Mouse (Mus musculus) adrenal gland (tissue): ENCODE results near the gene Gm47969.
"Not testable (repeated sequence)": the region's sequence is repeated elsewhere in the genome, so short reads cannot be mapped to it uniquely, and the experiment has no call there.

Experiments used
- intact Hi-C: fragments of 180-260 bp; cut with DNase I; formaldehyde crosslinking; loops from one replicate; pipeline ENCODE4 v1.15.1; 2025
- long read RNA-seq, 2 experiments: library from polyadenylated mRNA; unstranded; transcript quantifications; one replicate each; pipeline ENCODE4 v2.0.0; 2020; ENCODE audit warnings: borderline replicate concordance in 1 of 2; ENCODE audit not compliant: insufficient replicate concordance in 1 of 2

Gm47969 gene
- long read RNA-seq, experiment 1 = 0 reads
- long read RNA-seq, experiment 2 = 0 reads

DNA sequence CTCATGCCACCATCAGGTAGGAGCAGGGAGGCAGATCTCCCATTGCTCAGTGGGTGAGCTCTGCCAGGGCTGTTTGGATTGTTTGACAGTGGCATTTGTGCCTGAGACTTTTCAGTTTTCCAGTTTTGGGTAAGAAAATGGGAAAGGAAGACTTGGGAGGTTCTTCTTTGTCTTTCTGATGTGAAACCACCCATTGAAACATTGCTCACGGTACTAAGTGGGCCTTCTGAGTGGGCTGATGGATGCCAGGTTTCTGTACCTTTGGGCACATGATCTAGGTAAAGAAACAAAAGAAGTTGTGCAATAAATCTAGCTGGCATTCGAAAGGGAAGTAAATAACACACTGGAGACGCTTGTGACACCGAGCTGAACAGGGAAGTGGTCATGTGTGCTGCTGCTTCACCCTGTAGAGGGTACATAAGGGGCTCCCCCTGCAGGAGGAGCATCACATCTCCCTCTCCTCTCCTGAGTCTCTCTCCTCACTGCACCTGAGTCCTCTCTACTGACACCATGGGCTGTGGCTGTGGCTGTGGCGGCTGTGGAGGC is at the start of gene Gm47969:
Gene Gm47969 (plus strand): TSS at position 51 of the 546 bp plus-strand sequence.
- intact Hi-C loops = no loop called here

DNA sequence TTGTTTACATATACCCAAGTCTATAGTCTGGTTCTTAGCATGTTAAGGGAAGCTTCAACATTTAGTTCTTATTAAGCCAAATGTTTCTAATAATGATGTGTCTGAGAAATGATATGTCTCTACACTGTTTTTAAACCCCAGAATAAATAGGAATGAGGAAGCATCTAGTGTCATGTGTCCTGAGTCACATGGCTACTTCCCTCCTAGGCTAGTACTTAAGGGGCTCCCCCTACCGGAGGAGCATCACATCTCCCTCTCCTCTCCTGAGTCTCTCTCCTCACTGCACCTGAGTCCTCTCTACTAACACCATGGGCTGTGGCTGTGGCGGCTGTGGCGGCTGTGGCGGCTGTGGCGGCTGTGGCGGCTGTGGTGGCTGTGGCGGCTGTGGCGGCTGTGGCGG is 44.4 kb upstream of the Gm47969 start, which contains the start of gene Gm47959:
Gene Gm47959 (plus strand): TSS at position 243 of the 400 bp plus-strand sequence.
- intact Hi-C loops = not testable (repeated sequence)

DNA sequence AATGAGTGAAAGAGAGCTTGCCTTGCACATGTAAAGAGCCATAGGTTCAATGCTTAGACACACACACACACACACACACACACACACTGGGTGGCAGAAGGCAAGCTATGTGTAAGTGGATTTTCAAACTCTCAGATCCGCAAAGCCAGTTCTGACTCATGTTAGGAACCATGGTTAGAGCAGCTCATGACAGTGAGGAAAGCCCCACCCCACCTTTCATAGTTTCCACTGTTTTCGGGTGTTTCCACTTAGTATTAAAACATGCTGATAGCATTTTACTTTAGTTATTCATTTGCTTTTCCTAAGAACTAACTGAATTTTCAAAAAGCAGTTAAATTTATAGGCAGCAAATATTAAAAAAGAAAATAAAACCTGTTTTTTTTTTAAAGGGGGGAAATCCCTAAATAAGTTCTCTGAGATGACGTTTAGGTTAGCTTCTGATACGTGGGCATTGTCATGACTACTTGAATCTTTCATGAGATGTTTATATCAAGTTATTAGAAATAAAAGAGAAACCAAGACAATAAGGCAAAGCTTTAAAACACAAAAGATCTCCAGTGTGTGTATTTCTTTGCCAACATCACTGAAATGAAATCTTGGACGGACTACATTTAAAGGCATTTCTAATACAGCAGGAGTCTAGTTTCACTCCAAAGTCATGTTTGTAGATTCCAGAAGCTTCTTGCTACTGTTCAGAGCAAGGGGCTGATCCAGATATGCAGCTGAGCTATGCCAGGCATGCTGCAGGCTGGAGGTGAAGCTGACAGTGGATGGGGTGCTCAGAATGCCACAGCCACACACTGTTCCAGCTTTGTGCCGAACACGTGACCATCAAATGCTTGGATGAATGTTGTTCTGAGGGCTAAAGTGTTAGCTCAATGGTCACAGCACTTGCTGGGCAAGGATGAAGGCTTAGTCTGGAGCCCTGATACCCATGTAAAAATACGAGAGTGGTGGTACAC is 38.2 kb upstream of the Gm47969 start:
- intact Hi-C loops = no loop called here

DNA sequence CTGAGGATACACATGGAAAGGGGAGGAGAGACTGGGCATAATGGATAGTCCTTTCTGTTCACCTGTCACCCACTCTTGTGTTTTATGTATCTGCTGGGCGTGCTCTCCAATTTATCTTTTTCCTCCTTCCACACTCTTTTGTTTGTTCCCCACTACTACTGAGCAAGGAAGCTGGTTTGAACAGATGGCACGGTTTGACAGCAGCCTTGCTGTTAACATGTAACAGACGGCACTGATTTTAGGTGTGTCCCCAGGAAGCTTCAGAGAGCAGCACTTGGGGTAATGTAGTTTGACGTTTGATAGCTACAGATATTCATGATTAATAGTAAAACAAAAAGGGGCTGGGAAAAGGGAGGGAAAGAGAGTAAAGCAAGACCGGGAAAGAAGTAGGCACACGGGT is 37.3 kb upstream of the Gm47969 start:
- intact Hi-C loops = no loop called here

DNA sequence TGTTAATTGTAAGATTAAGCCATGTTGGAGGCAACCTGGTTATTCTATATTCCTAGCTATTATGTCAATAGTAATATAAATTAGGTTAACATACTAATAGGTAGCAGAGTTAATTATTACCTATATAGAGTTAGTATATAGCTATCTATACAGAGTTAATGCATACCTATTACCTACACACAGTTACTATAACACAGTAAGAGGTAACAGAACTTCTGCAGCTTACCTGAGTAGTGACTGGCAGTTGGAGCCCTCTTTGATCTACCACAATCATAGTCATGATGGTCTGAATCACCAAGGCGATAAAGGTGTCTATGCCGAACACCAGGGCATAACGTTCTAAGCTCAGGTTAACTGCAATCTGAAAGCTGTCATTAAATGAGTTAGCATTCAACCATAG is 30.3 kb upstream of the Gm47969 start:
- intact Hi-C loops = no loop called here

DNA sequence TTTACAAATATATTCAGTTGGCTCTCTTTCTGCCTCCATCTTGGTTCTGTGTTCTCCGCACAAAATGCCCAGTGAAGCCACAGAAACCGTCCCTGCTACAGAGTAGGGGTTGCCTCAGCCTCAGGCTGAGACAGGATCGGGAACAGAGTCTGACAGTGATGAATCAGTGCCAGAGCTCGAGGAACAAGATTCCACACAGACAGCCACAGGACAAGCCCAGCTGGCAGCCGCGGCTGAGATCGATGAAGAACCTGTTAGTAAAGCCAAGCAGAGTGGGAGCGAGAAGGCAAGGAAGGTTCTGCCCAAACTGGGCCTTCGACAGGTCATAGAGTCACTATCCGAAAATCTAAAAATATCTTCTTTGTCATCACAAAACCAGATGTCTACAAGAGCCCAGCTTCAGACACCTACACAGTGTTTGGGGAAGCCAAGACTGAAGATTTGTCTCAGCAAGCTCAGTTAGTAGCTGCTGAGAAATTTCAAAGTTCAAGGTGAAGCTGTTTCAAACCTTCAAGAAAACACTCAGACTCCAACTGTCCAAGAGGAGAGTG is 29.3 kb upstream of the Gm47969 start:
- intact Hi-C loops = no loop called here

DNA sequence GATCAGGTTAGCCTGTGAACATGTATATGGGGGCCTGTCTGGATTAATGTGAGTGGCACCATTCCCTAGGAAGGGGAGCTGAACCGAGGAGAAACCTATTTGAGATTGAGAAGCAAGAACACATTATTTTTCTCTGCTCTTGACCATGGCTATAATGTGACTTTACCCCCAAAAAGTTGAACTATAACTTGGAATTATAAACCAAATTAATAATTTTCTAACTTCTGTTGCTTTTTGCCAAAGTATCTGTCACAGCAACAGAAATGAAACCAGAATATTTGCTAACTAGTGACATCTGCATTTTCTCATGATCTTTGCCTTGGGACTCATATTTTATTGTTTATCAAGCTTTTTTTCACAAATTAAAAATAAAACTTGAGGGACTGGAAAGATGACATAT is 28.2 kb upstream of the Gm47969 start:
- intact Hi-C loops = no loop called here

DNA sequence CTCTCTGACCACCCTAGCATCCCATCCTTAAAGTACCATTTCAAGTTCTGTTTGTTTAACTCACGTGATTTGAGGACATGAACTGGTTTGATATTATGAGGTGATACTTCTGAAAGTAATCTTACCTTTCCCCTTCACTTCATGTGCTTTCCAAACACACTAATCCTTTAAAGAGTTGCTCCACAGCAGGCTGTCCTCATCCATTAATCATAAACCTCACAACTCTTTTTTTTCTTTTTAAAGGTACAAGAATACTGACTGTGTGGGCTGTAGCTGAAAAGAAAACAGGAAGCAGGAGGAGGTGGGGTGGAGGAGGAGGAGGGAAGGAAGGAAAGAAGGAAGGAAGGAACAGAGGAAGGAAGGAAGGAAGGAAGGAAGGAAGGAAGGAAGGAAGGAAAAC is 12.8 kb upstream of the Gm47969 start:
- intact Hi-C loops = no loop called here

DNA sequence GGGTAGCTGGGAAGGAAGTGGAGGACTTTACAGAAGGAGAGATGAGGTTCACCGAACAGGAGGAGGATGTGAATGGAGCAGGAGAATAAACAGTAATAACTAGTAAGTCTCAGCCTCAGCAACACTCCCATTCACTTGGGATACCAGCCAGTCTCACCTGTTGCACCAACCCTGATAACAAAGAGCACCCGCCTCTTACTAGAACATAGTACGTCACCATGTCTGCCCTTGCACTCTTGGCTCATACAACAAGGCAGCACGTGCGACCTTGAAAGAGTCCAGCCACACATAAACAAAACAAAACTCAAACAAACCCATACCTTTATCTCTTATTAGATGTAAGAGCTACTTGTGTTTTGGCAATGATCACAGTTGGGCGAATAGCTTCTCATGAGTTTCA is 12.2 kb upstream of the Gm47969 start:
- intact Hi-C loops = no loop called here

DNA sequence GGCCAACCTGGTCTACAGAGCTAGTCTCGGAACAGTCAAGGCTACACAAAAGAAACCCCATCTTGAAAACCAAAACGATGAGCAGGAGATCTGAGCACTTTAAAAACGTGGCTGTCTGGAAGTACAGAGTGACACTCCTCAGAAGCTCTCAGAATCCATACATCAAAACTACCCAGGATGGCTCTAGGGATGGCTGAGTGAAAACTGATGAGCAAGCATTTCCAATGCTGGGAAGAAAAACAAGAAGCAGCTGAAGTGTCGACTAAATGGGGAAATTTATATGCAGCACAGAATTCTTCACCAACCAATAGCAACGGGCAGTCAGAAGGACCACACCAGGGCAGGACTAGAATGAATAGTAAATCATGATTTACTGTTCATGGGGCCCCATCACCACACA is 10.2 kb upstream of the Gm47969 start:
- intact Hi-C loops = no loop called here

DNA sequence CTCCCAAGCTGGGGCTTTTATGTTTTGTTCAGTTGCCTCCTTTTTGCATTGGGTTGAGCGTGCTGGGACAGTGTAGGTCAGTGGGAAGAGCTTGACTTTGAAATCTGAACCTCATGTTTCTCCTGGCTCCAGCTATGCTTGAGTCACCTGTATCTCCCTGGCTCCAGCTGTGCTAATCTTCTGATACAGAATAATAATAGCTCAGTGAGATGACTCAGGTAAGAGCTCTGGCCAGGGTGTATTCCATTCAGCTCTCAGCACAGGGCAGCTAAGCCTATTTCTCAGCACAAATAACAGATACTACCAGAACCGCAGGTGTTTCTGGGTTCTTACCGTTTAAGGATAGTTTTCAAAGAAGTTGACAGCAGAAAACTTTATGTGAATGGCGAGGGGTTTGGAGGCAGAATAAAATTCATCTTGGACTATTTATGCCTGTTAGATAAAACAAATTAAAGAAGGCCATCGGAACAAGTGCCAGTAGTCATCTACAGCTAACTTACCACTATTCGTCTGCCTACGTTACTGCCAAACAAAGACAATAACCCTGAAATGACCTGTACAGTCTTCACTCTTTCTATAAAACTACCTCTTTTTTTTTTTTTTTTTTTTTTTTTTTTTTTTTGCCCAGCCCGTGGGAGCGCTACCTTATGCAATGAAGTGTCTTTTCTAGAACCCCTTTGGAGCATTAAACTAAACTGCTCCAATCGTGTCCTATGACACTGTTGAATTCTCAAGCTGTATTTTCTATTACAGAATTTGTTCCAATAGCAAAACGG is 7.7 kb upstream of the Gm47969 start:
- intact Hi-C loops = no loop called here

DNA sequence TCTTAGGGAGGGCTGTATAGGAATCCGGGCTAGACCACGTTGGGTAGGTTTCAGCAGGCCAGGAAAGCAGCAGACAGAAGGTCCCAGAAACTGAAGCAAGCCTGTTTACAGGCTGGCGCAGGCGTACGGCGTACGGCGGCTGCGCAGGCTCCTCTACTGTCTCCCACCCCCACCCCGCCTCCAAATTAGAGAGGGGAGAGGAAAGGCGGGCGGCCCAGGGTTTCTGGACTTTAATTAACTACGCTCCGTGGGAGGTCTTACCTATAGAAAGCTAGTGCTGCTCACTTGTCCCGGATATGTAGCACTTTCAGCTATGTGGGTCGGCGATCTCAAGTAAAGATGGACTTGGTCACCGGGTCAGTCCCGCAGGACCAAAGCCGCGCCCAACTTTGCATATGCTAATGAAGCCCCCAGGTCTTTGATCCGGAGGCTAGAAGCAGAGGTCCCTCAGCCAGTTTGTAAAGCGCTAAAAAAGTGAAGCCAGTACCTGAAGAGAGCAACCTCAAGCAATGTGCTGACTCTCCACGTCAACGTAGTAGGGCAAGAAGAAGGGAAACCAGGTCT is 6.5 kb upstream of the Gm47969 start, which contains the start of gene Slc19a3:
Gene Slc19a3 (minus strand): TSS at position 340 of the 564 bp plus-strand sequence.
- intact Hi-C loops = no loop called here

DNA sequence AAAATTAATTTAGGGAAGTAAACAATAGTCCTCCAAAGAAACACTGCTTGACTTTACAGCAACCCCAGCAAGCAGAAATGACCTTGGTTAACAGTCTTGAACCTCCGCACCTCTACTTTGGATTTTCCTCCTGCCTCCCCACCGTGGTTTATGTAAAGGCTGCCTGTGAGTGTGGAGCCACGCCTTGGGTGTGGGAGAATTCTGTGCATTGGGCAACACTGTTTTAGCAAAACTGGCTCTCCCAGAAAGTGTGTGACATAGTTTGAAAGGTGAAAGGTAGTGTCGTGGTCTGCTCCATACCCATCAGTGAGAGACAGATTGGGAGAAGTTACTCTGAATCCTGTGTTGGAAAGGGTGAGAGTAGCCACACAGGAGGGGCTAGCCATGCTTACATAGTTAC is 5.7 kb upstream of the Gm47969 start:
- intact Hi-C loops = no loop called here

DNA sequence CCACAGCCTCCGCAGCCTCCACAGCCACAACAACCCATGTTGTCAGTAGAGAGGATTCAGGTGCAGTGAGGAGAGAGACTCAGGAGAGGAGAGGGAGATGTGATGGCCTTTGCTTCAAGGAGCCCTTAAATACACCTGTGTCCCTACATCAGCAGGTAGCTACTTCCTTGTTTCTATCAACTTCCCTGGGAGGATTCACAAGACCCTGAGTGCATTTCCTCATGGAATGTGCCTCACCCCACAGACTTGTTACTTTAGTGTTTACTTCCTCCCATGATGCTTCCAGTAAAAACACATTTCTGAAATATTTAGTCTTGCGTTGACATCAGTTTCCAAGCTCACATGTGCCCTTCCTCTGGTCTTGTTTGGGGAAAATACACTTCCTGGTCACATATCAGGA is 2.4 kb upstream of the Gm47969 start, which contains the start of gene Krtap28-10:
Gene Krtap28-10 (minus strand): TSS at position 101 of the 400 bp plus-strand sequence.
- intact Hi-C loops = no loop called here

DNA sequence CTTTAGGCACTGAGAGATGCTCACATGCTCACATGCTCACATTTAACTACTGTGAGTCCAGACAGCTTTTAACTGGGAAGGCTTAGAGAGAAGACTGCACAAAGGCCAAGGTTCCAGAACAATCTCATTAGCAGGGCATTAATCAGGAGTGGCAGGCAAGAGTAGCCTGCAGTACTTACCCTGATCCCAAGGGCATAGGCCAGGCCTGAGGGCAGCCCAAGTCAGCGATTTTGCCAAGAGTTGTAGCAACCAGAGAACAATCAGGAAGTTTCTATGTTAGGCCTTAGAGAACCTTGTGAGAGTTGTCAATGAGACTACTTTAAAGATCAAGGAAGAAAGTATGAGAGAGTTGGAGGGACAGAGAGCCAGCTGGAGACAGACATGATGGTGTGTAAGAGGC is 13.7 kb downstream of the Gm47969 start:
- intact Hi-C loops = no loop called here

DNA sequence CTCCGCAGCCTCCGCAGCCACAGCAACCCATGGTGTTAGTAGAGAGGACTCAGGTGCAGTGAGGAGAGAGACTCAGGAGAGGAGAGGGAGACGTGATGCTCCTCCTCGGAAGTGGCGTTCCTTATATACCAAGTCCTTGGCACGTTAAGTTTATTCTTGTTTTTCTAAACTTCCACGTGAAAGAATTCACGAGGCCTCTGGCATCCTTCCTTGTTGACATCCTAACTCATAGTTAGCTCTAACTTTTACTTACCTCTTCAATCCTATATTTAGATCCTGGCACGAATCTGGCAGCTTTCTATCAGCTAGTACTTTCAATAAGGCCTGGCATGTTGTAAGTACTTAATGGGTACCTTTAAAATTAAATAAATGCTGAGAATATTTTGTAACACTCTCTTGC is 14.5 kb downstream of the Gm47969 start, which contains the start of gene A030005K14Rik:
Gene A030005K14Rik (minus strand): TSS at position 101 of the 400 bp plus-strand sequence.
- intact Hi-C loops = no loop called here

DNA sequence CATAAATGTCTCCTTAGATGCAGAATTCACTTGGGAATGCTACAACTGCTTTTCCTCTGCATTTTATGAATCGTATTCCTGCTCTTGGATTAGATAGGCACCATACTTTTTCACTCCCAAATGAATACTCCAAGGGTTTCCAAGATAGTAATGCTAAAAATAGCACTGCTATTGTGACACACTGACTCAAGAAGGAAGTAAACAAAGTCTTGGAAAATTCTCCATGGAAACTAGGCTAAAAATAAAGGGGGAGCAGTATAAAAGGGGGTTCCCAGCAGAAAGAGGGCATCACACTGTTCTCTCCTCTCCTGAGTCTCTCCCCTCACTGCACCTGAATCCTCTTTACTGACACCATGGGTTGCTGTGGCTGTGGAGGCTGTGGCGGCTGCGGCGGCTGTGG is 15.9 kb downstream of the Gm47969 start, which contains the start of gene Krtap28-13:
Gene Krtap28-13 (plus strand): TSS at position 288 of the 400 bp plus-strand sequence.
- intact Hi-C loops = loop anchor here (5.0 kb wide), 1 partner anchor 657 kb away; no protein-coding TSS in a partner anchor

DNA sequence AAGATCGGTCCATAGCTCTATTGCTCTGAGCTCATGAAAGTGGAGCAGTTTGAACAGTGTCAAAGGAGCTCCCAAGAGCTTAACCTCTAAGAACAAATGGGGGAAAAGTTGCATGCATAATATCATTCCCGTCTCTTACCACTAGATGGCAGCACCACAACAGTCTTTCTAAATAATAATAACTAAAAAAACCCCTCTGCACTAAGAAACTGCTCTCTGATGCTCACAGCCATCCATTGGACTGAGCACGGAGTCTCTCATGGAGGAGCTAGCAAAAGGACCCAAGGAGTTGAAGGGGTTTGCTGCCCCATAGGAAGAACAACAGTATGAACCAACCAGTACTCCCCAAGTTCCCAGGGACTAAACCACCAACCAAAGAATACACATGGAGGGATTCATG is 20.1 kb downstream of the Gm47969 start:
- intact Hi-C loops = loop anchor here (2.0 to 5.0 kb wide), 3 partner anchors 87 to 652 kb away; no protein-coding TSS in a partner anchor

DNA sequence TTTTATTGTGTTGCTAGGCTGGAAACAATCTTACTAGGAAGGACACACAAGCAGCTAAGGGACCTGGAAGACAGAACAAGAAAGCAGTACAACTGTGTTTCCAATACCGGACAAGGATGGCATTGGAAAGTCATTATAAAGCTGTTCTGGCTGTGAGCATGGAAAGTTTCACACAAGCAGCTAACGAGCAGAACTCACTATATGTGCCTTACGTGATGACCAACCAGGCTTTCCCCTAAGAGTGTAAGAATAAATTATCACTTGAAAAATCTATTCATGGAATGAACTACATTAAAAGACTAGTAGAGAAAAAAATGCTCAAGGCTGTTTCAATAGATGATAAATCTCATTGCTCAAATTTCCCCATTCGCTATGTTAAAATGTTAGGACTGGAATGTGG is 21.8 kb downstream of the Gm47969 start:
- intact Hi-C loops = loop anchor here (5.0 kb wide), 1 partner anchor 86 kb away; no protein-coding TSS in a partner anchor

DNA sequence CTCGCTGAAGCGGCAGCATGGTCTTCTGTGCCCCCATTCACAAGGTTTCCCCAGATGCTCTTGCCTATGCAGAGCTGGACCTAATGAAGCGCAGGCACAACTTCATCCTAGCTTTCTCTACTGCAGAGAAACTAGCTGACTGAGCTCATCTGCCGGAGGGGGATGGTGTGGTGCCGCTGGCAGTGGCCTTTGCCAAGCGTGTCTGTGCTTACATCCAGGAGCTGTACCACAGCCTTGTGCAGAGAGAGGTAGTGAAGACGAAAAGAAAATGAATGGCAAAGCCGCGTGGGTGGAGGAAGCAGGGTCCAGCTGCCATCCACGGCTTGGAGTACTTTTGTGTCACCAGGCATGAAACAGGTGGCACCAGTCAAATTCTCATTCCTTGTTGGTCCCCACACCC is 22.5 kb downstream of the Gm47969 start:
- intact Hi-C loops = loop anchor here (5.0 kb wide), 1 partner anchor 85 kb away; no protein-coding TSS in a partner anchor
